Mouse (Mus musculus) erythroblast, embryonic 14.5 days (primary cell): ENCODE data around the gene Gm28038.

Experiments
- GATA1 ChIP-seq: IDR thresholded peaks from 2 replicates; pipeline ENCODE4 v1.6.1; 2012; ENCODE audit warnings: low read length, inconsistent platforms, mixed read lengths
- TAL1 ChIP-seq: IDR thresholded peaks from 3 replicates; pipeline ENCODE4 v1.6.1; 2012; ENCODE audit warnings: low read length, inconsistent platforms, mixed read lengths

DNA sequence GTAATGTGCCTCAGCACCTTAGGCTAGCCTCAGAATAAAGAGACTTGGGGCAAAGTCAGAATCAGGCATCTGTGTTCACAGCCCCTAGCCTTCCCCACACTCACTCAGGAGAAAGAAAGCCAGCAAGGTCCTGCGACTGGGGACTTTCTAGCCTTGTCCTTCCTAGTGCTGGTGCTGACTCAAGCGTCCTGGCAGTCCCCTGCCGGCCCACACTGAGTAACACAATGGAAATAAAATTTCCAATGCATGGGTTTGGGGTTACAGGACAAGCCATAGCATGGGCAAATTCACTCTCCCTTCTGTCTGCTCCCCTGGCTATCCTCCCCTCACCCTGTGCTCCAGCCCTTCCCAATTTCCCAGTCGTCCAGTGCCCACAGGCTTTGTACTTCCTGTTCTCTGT is 12.5 kb upstream of the Gm28038 start:
- TF ChIP-seq GATA1 (no peak), TAL1 (no peak)
